ENCODE assay signal across 18 mouse cellular contexts in genomic region chr9:41151491-41151890, GRCm38 (mm10). TPM values are rescaled to one million over a fixed set of nuclear protein-coding genes. Genes with fewer than 3 reads are reported as not detected.
DNase-seq lines count a peak whose midpoint lies in the region; ATAC-seq and TF ChIP-seq lines count a peak whose summit lies in the region.
"Had no signal": no experiment of that assay in that cellular context is flagged by ENCODE, and none has a peak within 500 bp of the region (broad histone marks: within the 10 kb centered on the region; RNA-seq: fewer than 3 reads in every experiment).

No protein-coding gene starts in this region.

- no peak for TF ChIP-seq POLR2A in kidney, adult 2 months (IDR thresholded peaks at IDR 0.05; ENCODE audit: low read depth, low read length)

- H3K9me3 ChIP-seq in kidney, postnatal 0 days (replicated peaks; ENCODE audit: low read length): no peaks in the 10 kb centered on the region
- no peaks in the 10 kb centered on the region for H3K9me3 ChIP-seq in heart, embryonic 12.5 days (replicated peaks)
- H3K9me3 ChIP-seq: embryonic facial prominence, embryonic 12.5 days; forebrain, embryonic 12.5 days; heart, embryonic 10.5 days; limb, embryonic 10.5 days; neural tube, embryonic 15.5 days had no signal

- DNase-seq in kidney, adult 2 months: peak; percentile 49
- DNase-seq in kidney, adult 18-20 months: no peak
- peak; percentile 86 for DNase-seq in brain, adult 2 months (ENCODE audit: low read depth, low spot score)
- DNase-seq in cerebellum, adult 11-12 months: peak; percentile 71
- peak; percentile 53 for DNase-seq in kidney, postnatal 0 days (ENCODE audit: low spot score)
- no peak for DNase-seq in thymus, postnatal 25 days
- DNase-seq: adrenal gland, postnatal 25 days; gastrocnemius, postnatal 14 days; lung, postnatal 4 days; right cerebral cortex, postnatal 14 days; thymus, adult 2 months had no signal

- ATAC-seq in kidney, postnatal 0 days (replicated peaks; ENCODE audit: low FRiP score, low read depth): peak; percentile 36; the same call in 1 of the 2 replicates
- no peak for ATAC-seq in heart, embryonic 12.5 days (ENCODE audit: insufficient number of reproducible peaks, low FRiP score)
- ATAC-seq: CD4-positive, CD25-positive, alpha-beta regulatory T cell, adult 4 months had no signal

- WGBS in kidney, adult 2 months: 31% methylated on average over 4 of the region's 4 CpGs
- 38% methylated on average over 4 of the region's 4 CpGs for WGBS in kidney, postnatal 0 days
- WGBS in heart, embryonic 12.5 days: 86% methylated on average over 4 of the region's 4 CpGs

- no peak overlapping the region for H3K27ac ChIP-seq in kidney, adult 2 months (ENCODE audit: insufficient read depth, low read depth, low read length)
- H3K27ac ChIP-seq in kidney, postnatal 0 days: peak overlapping the region; percentile 60
- no peak overlapping the region for H3K27ac ChIP-seq in heart, embryonic 12.5 days (ENCODE audit: poor library complexity, severe bottlenecking)
- H3K27ac ChIP-seq: embryonic facial prominence, embryonic 12.5 days; forebrain, embryonic 12.5 days; heart, embryonic 10.5 days; limb, embryonic 10.5 days; neural tube, embryonic 15.5 days had no signal

- 0 out of 2 replicates have a peak, but pooled peaks cover 3% of the 10 kb centered on the region for H3K4me1 ChIP-seq in kidney, adult 2 months (ENCODE audit: control insufficient read depth, insufficient read depth, low read length)
- peaks cover 40% of the 10 kb centered on the region for H3K4me1 ChIP-seq in kidney, postnatal 0 days (replicated peaks; ENCODE audit: insufficient read depth, low read length)
- H3K4me1 ChIP-seq in heart, embryonic 12.5 days (replicated peaks): peaks cover 52% of the 10 kb centered on the region

- no peak overlapping the region for H3K4me3 ChIP-seq in kidney, adult 2 months (ENCODE audit: insufficient read depth, low read depth, low read length)
- no peak overlapping the region for H3K4me3 ChIP-seq in kidney, postnatal 0 days (replicated peaks; ENCODE audit: low read depth, low read length)
- no peak overlapping the region for H3K4me3 ChIP-seq in heart, embryonic 12.5 days
- H3K4me3 ChIP-seq: embryonic facial prominence, embryonic 12.5 days; forebrain, embryonic 12.5 days; heart, embryonic 10.5 days; limb, embryonic 10.5 days; neural tube, embryonic 15.5 days had no signal

- no peak for TF ChIP-seq CTCF in kidney, adult 2 months (conservative IDR thresholded peaks at IDR 0.05; ENCODE audit: insufficient read depth, insufficient read length, low read depth, low read length)
- TF ChIP-seq CTCF in kidney, postnatal 0 days (IDR thresholded peaks at IDR 0.05; ENCODE audit: low read depth): no peak

- H3K9ac ChIP-seq in kidney, postnatal 0 days (ENCODE audit: low read depth, low read length): no peak overlapping the region
- no peak overlapping the region for H3K9ac ChIP-seq in heart, embryonic 12.5 days
- H3K9ac ChIP-seq: embryonic facial prominence, embryonic 12.5 days; forebrain, embryonic 12.5 days; neural tube, embryonic 15.5 days had no signal

- H3K27me3 ChIP-seq in kidney, adult 2 months (replicated peaks; ENCODE audit: control insufficient read depth, insufficient read depth, low read length): no peaks in the 10 kb centered on the region
- no peaks in the 10 kb centered on the region for H3K27me3 ChIP-seq in kidney, postnatal 0 days (ENCODE audit: insufficient read depth, low read length)
- H3K27me3 ChIP-seq in heart, embryonic 12.5 days (replicated peaks): no peaks in the 10 kb centered on the region
- H3K27me3 ChIP-seq: neural tube, embryonic 15.5 days had no signal

- H3K36me3 ChIP-seq in kidney, adult 2 months (ENCODE audit: control insufficient read depth, insufficient read depth, low read length): no peaks in the 10 kb centered on the region
- no peaks in the 10 kb centered on the region for H3K36me3 ChIP-seq in kidney, postnatal 0 days (ENCODE audit: insufficient read depth, low read length)
- H3K36me3 ChIP-seq in heart, embryonic 12.5 days: no peaks in the 10 kb centered on the region
- H3K36me3 ChIP-seq: embryonic facial prominence, embryonic 12.5 days; forebrain, embryonic 12.5 days; heart, embryonic 10.5 days; limb, embryonic 10.5 days; neural tube, embryonic 15.5 days had no signal

- H3K4me2 ChIP-seq in kidney, postnatal 0 days (ENCODE audit: low read length): no peak overlapping the region
- H3K4me2 ChIP-seq in heart, embryonic 12.5 days: no peak overlapping the region
- H3K4me2 ChIP-seq: embryonic facial prominence, embryonic 12.5 days; forebrain, embryonic 12.5 days; neural tube, embryonic 15.5 days had no signal

RNA-seq across cellular contexts. Expression of gene Ubash3b, which starts 10.0 kb away (rescaled TPM):
- 2.3 and 2.9 TPM in 2 replicates for polyA plus RNA-seq in kidney, adult 2 months (2012; rRNA removed)
- 7.5 TPM in 2 replicates for polyA plus RNA-seq in kidney, postnatal 0 days (2015; fragmentation: Nextera tagmentation; extraction: Ambion mirVana)
- polyA plus RNA-seq in heart, embryonic 12.5 days (2016; fragmentation: Nextera tagmentation; extraction: Ambion mirVana): 13.3 and 13.8 TPM in 2 replicates

Comparison
In these comparisons a context has a peak if more than half of its experiments do, and no peak if none do; other contexts are left out.
1. DNase-seq: peak in kidney, adult 2 months (single experiment), brain, adult 2 months (single experiment), cerebellum, adult 11-12 months (single experiment) and kidney, postnatal 0 days (single experiment); none in kidney, adult 18-20 months (single experiment) and thymus, postnatal 25 days (single experiment).